Mouse (Mus musculus): Measurements from ENCODE around the gene Rhbdf2. TPM values are rescaled to one million over a fixed set of nuclear protein-coding genes. Genes with fewer than 3 reads are reported as not detected.

Gene Rhbdf2
- total and polyA plus RNA-seq, 3 experiments, result 6.4 to 13.7 TPM; not detected in 1

DNA sequence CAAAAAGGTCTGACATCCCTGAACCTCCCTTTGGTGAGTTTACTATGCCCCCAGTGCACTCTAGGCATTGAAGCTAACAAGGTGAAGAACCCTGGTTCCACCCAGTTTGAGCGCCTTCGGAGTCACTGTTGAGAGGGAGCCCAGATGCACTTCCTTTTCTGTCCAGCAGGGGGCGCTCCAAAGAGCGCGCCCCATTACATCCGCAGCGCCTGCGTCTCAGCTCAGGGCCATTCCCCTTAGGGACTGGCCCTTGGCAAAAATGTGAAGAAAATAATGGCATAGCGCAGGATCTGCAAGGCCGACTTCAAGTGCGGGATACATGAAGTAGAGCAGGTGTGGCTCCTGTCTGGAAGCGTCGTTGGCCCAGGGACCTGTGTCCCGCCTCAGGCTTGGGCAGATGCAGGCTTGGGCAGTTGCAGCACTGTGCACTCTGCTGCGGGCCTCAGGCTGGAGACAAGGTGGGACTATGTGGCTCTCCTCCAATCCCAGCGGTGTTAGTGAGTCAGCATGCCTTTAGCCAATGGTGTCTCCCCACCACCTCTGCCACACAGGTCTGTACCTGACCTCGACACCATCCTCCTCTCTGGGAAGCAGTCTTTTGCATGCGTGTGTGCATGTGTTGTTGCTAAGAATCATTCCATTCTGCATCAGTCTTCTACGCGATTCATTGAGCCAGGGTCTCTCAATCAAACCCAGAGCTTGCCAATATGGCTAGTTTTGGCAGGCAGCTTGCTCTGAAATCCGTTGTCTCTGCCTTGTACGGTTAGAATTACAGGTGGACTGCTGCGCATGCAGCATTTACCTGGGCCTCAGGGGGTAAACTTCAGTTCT, 39.8 kb downstream of the Rhbdf2 start (continued):
- TF ChIP-seq SMC3 (IDR thresholded peaks at IDR 0.05; ENCODE audit: low read depth, low read length) (peak; percentile 81), POLR2AphosphoS2 (IDR thresholded peaks at IDR 0.05; ENCODE audit: low read length) (no peak), KAT2A (conservative IDR thresholded peaks at IDR 0.05; ENCODE audit: low read depth, low read length) (no peak), E2F4 (IDR thresholded peaks at IDR 0.05; ENCODE audit: borderline replicate concordance, low read depth, low read length) (no peak)

- DNase-seq (ENCODE audit: low read depth, low spot score), result no peak
- H3K4me3 ChIP-seq (ENCODE audit: control insufficient read depth in 1 of 2, insufficient read depth in 1 of 2, low read depth in 2 of 2, low read length in 2 of 2), result no peak within 1 kb of the TSS
- no peak within 1 kb of the TSS for H3K27ac ChIP-seq (ENCODE audit: control insufficient read depth, low read depth, low read length)
- no peaks in the 10 kb centered on the region for H3K27me3 ChIP-seq (ENCODE audit: control insufficient read depth in 1 of 2, insufficient read depth in 2 of 2, low read length in 2 of 2)
- H3K9me3 ChIP-seq (replicated peaks; ENCODE audit: insufficient read depth, low read length), result no peaks in the 10 kb centered on the region
- H3K79me2 ChIP-seq (ENCODE audit: control insufficient read depth, insufficient read depth, low read length, poor library complexity), result no peaks in the 10 kb centered on the region
- H3K9ac ChIP-seq (ENCODE audit: control insufficient read depth, low read depth, low read length, poor library complexity, severe bottlenecking), result no peak within 1 kb of the TSS
- no peak for TF ChIP-seq MYC (IDR thresholded peaks at IDR 0.05; ENCODE audit: low read depth, low read length)
- TF ChIP-seq ZNF384 (IDR thresholded peaks at IDR 0.05; ENCODE audit: low read depth, low read length), result no peak
- TF ChIP-seq SMC3 (IDR thresholded peaks at IDR 0.05; ENCODE audit: low read depth, low read length), result no peak
- no peak for TF ChIP-seq TAL1 (IDR thresholded peaks at IDR 0.05; ENCODE audit: low read length)
- no peak for TF ChIP-seq E2F4 (IDR thresholded peaks at IDR 0.05; ENCODE audit: borderline replicate concordance, low read depth, low read length)
- no peak for TF ChIP-seq JUND (IDR thresholded peaks at IDR 0.05; ENCODE audit: low read depth, low read length)
- no peak for TF ChIP-seq ZC3H11A (IDR thresholded peaks at IDR 0.05; ENCODE audit: low read depth, low read length)
- H3K36me3 ChIP-seq (ENCODE audit: control insufficient read depth in 1 of 2, insufficient read depth in 2 of 2, low read length in 2 of 2), result peaks cover 0 to 10% of the 10 kb centered on the region in 2 experiments; a peak in 2 of 4 replicates
- H3K4me1 ChIP-seq (ENCODE audit: control insufficient read depth in 1 of 2, insufficient read depth in 2 of 2, low read length in 2 of 2), result peaks cover 8 to 28% of the 10 kb centered on the region in 2 experiments; a peak in 3 of 4 replicates
These were observed 40.5 kb downstream of the Rhbdf2 start, which contains the start of gene Aanat for GRCm38 (mm10) chr11:116586310-116586709. TSS of gene Aanat (plus strand) at chr11:116586432.

DNA sequence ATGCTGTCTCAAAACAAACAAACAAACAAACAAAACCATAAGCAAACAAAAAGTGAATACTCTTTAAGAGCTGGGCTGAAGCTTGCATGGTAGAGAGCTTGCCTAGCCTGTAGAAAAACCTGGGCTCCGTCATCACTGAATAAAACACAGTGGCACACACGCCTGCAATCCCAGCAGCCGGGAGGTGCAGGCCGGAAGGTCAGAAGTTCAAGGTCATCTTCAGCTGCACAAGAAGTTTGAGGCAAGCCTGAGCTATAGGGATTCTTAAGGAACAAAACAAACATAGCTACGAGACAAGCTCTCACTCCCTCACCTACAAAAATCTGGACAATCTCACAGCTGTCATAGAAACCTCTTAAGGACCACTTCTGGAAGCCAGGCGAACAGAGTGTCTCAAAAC, 41.1 kb downstream of the Rhbdf2 start:
- no peaks in the 10 kb centered on the region for H3K27me3 ChIP-seq (ENCODE audit: control insufficient read depth in 1 of 2, insufficient read depth in 2 of 2, low read length in 2 of 2)
- peaks cover 5% of the 10 kb centered on the region for H3K79me2 ChIP-seq (ENCODE audit: control insufficient read depth, insufficient read depth, low read length, poor library complexity)
- H3K4me1 ChIP-seq (ENCODE audit: control insufficient read depth in 1 of 2, insufficient read depth in 2 of 2, low read length in 2 of 2), result peaks cover 7 to 22% of the 10 kb centered on the region in 2 experiments; a peak in 3 of 4 replicates
- DNase-seq (ENCODE audit: low read depth, low spot score), result no peak
- H3K4me3 ChIP-seq (ENCODE audit: control insufficient read depth in 1 of 2, insufficient read depth in 1 of 2, low read depth in 2 of 2, low read length in 2 of 2), result no peak overlapping the region
- no peaks in the 10 kb centered on the region for H3K9me3 ChIP-seq (replicated peaks; ENCODE audit: insufficient read depth, low read length)
- H3K27ac ChIP-seq (ENCODE audit: control insufficient read depth, low read depth, low read length), result no peak overlapping the region
- H3K36me3 ChIP-seq (ENCODE audit: control insufficient read depth in 1 of 2, insufficient read depth in 2 of 2, low read length in 2 of 2), result peaks cover 0 to 8% of the 10 kb centered on the region in 2 experiments; a peak in 2 of 4 replicates
- TF ChIP-seq CHD1 (IDR thresholded peaks at IDR 0.05; ENCODE audit: low read depth, low read length) (no peak), MXI1 (IDR thresholded peaks at IDR 0.05; ENCODE audit: low read depth, low read length) (no peak), MYC (IDR thresholded peaks at IDR 0.05; ENCODE audit: low read depth, low read length) (no peak), E2F4 (IDR thresholded peaks at IDR 0.05; ENCODE audit: borderline replicate concordance, low read depth, low read length) (no peak), ZMIZ1 (IDR thresholded peaks at IDR 0.05; ENCODE audit: low read depth, low read length) (no peak), KAT2A (conservative IDR thresholded peaks at IDR 0.05; ENCODE audit: low read depth, low read length) (no peak), MYB (IDR thresholded peaks at IDR 0.05; ENCODE audit: low read depth, low read length) (no peak), BHLHE40 (IDR thresholded peaks at IDR 0.05; ENCODE audit: borderline replicate concordance, low read depth, low read length) (no peak), MAZ (IDR thresholded peaks at IDR 0.05; ENCODE audit: low read depth, low read length) (no peak), ZNF384 (IDR thresholded peaks at IDR 0.05; ENCODE audit: low read depth, low read length) (no peak), RCOR1 (IDR thresholded peaks at IDR 0.05; ENCODE audit: low read depth, low read length) (no peak), USF2 (IDR thresholded peaks at IDR 0.05; ENCODE audit: borderline replicate concordance in 1 of 2, insufficient read depth in 1 of 2, low read depth in 1 of 2, low read length in 2 of 2) (no peak), MAFK (IDR thresholded peaks at IDR 0.05; ENCODE audit: borderline replicate concordance, low read depth, low read length) (no peak)
- H3K9ac ChIP-seq (ENCODE audit: control insufficient read depth, low read depth, low read length, poor library complexity, severe bottlenecking), result no peak overlapping the region
